Mouse (Mus musculus) spleen, adult 2 months (tissue): ENCODE measurements around the gene Pabpc4l. TPM values are rescaled to one million over a fixed set of nuclear protein-coding genes. Genes with fewer than 3 reads are reported as not detected.
"Not testable (repeated sequence)": the region's sequence is repeated elsewhere in the genome, so short reads cannot be mapped to it uniquely, and the experiment has no call there.

ENCODE experiments used
- DNase-seq, 2 experiments: peaks; one replicate each; pipeline versions ENCODE4 v3.0.0 to v3.0.0-alpha.2; 2012 to 2021; ENCODE audit warnings: low spot score in 2 of 2, low read depth in 1 of 2
- H3K27ac ChIP-seq: fragments of 200-500 bp; 2 replicates; pipeline ENCODE4 v1.5.1; 2012; ENCODE audit warnings: low read length, inconsistent platforms; ENCODE audit not compliant: insufficient read depth
- H3K27me3 ChIP-seq: fragments of 200-500 bp; 2 replicates; pipeline ENCODE4 v1.6.1; 2012; ENCODE audit warnings: mild to moderate bottlenecking, moderate library complexity, low read length, inconsistent platforms; ENCODE audit not compliant: control insufficient read depth, insufficient read depth
- H3K36me3 ChIP-seq: fragments of 200-500 bp; 2 replicates; pipeline ENCODE4 v1.6.1; 2012; ENCODE audit warnings: mild to moderate bottlenecking, low read length, inconsistent platforms; ENCODE audit not compliant: control insufficient read depth, insufficient read depth
- H3K4me1 ChIP-seq: fragments of 200-500 bp; 2 replicates; pipeline ENCODE4 v1.6.1; 2011; ENCODE audit warnings: inconsistent platforms; ENCODE audit not compliant: control insufficient read depth, insufficient read depth, insufficient read length
- H3K4me3 ChIP-seq: fragments of 200-500 bp; 2 replicates; pipeline ENCODE4 v1.5.1; 2011; ENCODE audit warnings: mild to moderate bottlenecking, inconsistent platforms; ENCODE audit not compliant: insufficient read depth, insufficient read length; ENCODE audit errors: extremely low read depth
- CTCF ChIP-seq: fragments of 200-500 bp; IDR thresholded peaks from 2 replicates; pipeline ENCODE4 v1.5.1; 2011; ENCODE audit warnings: mild to moderate bottlenecking, inconsistent platforms; ENCODE audit not compliant: insufficient read depth, insufficient read length, insufficient replicate concordance; ENCODE audit errors: extremely low read depth
- POLR2A ChIP-seq: fragments of 200-500 bp; IDR thresholded peaks from 2 replicates; pipeline ENCODE4 v1.6.1; 2011; ENCODE audit warnings: low read depth, low read length, inconsistent platforms
- WGBS: fragments of 180-500 bp; shearing (Covaris S2); methylation state at CpG from one replicate; pipeline ENCODE4 v1.1.7; 2018; 5-methylcytosine and 5-hydroxymethylcytosine counted together
- polyA plus RNA-seq: library from polyadenylated mRNA; depleted of rRNA; stranded (reverse); fragments of >200 nt; gene quantifications from 2 replicates; pipeline ENCODE4 v1.2.3, GENCODE M21; 2012; rRNA removed

The Pabpc4l gene
- 0.12 and 0.18 TPM in 2 replicates for polyA plus RNA-seq

DNA sequence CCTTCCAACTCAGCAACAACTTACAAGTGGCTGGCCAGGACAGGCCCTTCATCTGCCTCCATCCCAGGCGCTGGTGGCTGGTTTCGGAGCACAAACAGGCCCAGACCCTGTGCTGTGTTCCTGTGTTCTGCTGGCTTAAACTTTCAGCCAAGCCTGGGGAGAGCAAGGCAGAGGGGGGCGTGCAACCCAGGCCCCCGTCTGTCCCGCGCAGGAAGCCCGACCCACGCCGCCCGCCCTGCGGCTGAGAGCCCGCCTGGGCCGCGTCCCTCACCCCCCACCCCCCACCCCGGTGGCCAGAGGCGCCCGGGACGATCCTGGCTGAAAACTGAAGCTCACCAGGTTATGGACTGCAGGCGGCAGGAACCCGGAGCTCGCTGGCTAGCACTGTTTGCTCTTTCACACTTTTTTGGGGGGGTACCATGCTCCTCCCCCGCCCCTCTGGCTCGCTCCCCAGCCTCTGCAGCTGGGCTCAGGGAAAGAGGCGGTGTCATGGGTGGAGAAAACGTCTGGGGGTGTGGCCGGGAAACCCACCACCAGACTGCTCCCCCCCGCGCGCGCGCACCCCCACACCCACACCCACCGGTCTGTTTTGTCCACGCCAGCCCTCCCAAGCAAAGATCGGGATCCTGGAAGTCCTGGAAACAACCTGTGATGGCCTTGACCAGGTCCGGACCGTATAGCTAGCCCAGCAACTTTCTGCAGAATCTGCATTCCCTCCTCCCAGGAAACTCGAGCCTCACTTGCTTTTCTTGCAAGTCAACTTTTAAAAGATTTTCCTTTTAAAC lies at the start of gene Pabpc4l:
TSS of gene Pabpc4l (minus strand) at position 739 of the 785 bp plus-strand sequence.
- H3K36me3 ChIP-seq: no peaks in the 10 kb centered on the region
- peak within 1 kb of the TSS; percentile 8; the same call in 1 of the 2 replicates for H3K27ac ChIP-seq
- peak within 1 kb of the TSS; percentile 24; the same call in 1 of the 2 replicates for H3K4me3 ChIP-seq
- DNase-seq: no peak
- H3K27me3 ChIP-seq: no peaks in the 10 kb centered on the region
- 3% methylated on average over 37 of the region's 37 CpGs for WGBS
- TF ChIP-seq CTCF: no peak
- no peak for TF ChIP-seq POLR2A
- H3K4me1 ChIP-seq: no peaks in the 10 kb centered on the region

DNA sequence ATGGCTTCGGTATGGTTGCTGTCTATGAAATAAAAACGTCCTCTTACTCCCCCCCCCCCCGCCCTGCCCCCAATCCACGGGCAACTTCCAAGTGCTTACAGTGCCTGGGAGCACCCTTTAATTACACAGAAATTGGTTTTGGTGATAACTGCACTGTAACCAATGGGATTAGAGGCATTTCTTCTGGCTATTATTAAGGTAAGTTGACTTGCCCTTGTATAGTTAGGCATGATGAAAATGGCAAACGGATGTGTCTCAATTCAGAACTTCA lies 42.9 kb upstream of the Pabpc4l start:
- no peak for DNase-seq
- no peaks in the 10 kb centered on the region for H3K27me3 ChIP-seq
- H3K27ac ChIP-seq: no peak overlapping the region
- H3K4me1 ChIP-seq: no peaks in the 10 kb centered on the region
- no peak overlapping the region for H3K4me3 ChIP-seq
- 82% methylated on average over 5 of the region's 5 CpGs for WGBS
- TF ChIP-seq POLR2A (no peak), CTCF (no peak)
- no peaks in the 10 kb centered on the region for H3K36me3 ChIP-seq

DNA sequence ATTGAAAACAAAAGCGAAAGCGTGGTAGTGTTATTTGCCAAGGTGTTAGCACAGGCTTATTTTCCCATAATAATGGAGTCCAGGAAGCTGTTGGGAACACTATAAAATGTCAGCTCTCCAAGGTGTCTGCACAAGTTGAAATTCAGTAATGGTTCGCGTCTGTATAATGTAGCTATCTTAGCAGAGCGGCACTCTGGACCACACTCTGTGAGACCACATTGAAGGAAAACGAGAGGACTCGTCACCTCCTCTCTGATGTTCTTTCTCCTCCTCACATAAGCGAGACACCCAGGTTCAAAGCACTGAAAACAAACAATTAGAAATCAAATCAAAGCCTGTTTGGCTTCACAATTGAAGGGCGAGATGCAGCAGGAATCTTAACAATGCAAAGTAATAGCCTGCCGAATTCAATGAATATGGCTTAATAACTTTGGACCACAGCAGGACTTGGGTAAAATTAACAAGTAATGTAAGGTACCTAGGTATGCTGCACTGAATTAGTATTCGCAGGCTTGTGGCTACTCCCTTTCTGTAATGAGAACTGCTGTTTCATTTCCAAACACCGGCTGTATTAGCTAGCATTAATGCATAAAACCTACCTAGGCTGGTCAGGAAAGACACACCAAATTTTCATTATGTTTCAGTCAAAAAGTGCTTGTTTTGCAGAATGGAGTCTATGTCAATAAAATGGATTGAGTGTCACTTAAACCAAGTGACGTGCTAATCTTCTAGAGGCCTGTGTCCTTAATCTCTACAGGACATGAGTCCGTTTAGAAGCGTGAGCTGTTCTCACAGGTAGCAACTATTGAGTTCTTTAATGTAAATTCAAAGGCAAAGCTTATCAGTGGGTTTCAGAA lies 42.3 kb upstream of the Pabpc4l start:
- Histone ChIP-seq H3K4me1 (no peaks in the 10 kb centered on the region), H3K4me3 (no peak overlapping the region), H3K27ac (no peak overlapping the region), H3K27me3 (no peaks in the 10 kb centered on the region), H3K36me3 (no peaks in the 10 kb centered on the region)
- TF ChIP-seq CTCF (no peak), POLR2A (no peak)
- no peak for DNase-seq
- WGBS: 84% methylated on average over 15 of the region's 15 CpGs

DNA sequence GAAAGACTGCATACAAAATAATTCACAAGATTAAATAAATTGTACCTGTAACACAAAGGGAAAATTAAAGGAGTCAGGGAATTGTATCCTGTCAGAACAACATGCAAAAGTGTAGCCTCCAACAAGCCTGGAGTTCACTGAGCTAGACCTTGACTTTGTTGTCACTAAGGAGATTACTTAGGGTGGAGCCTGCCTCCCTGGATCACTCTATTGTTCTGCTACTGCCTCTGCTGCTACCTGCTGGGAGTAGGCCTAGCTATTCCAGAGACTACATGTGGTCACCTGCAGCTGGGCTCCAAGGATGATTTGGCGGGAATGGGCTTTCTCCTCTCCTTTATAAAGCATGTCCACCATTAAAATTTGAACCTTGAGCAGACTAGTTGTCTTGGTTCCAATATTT lies 38.1 kb upstream of the Pabpc4l start:
- 85% methylated on average over 1 of the region's 1 CpGs for WGBS
- H3K27ac ChIP-seq, DNase-seq, H3K4me1 ChIP-seq, H3K4me3 ChIP-seq, H3K36me3 ChIP-seq, H3K27me3 ChIP-seq: not testable (repeated sequence)

DNA sequence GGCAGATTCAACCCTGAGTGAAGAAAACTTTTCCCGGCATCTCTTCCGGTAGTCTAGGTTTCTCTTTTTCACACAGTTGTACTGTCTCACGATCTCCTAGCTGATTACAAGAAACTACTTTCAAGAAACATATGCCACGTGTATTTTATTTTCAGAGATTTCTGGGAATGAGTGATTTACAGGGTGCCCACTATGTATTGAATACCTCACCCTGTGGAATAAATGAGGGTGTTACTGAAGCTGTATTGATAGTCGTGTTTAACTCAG lies 180 bp upstream of the Pabpc4l start:
- H3K36me3 ChIP-seq: no peaks in the 10 kb centered on the region
- H3K4me3 ChIP-seq: peak overlapping the region; percentile 24; the same call in 1 of the 2 replicates
- DNase-seq: no peak
- no peak for TF ChIP-seq POLR2A
- no peak for TF ChIP-seq CTCF
- H3K27me3 ChIP-seq: no peaks in the 10 kb centered on the region
- no peak overlapping the region for H3K27ac ChIP-seq
- WGBS: 8% methylated on average over 5 of the region's 5 CpGs
- no peaks in the 10 kb centered on the region for H3K4me1 ChIP-seq

DNA sequence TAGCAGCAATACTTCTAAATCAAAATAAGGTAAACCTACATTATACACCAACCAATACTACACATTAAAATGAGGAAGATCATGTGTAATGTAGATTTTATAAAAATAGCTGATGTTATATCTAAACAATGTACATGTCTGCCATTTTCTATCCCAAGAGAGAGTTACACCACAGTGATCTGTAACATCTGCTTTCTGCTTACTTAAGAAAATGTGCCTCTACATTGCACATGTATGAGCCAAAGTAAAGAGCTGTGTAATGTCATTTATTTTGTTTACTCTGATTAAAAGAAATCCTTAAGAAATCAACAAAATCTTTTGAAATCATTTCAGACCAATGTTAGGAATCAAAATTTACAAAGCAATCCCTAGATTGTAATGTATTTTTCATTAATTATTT lies 16.6 kb downstream of the Pabpc4l start:
- no peak for TF ChIP-seq CTCF
- TF ChIP-seq POLR2A: no peak
- Histone ChIP-seq H3K36me3 (no peaks in the 10 kb centered on the region), H3K4me1 (no peaks in the 10 kb centered on the region), H3K27ac (no peak overlapping the region), H3K4me3 (no peak overlapping the region), H3K27me3 (no peaks in the 10 kb centered on the region)
- DNase-seq: no peak
